Mouse (Mus musculus) thymus, adult 2 months (tissue): ENCODE data around the gene Nr2f6. TPM values are rescaled to one million over a fixed set of nuclear protein-coding genes. Genes with fewer than 3 reads are reported as not detected.

Experiments used
- DNase-seq: peaks from one replicate; pipeline ENCODE4 v3.0.0; 2021
- H3K27ac ChIP-seq: fragments of 200-500 bp; 2 replicates; pipeline ENCODE4 v1.5.1; 2012; ENCODE audit warnings: low read length, control low read depth; ENCODE audit not compliant: control insufficient read depth, insufficient read depth
- H3K27me3 ChIP-seq: fragments of 200-500 bp; 2 replicates; pipeline ENCODE4 v1.6.1; 2012; ENCODE audit warnings: mild to moderate bottlenecking, low read length, moderate library complexity, mixed read lengths; ENCODE audit not compliant: control insufficient read depth, insufficient read depth
- H3K36me3 ChIP-seq: fragments of 200-500 bp; 2 replicates; pipeline ENCODE4 v1.6.1; 2012; ENCODE audit warnings: mild to moderate bottlenecking, low read length, moderate library complexity; ENCODE audit not compliant: control insufficient read depth, insufficient read depth
- H3K4me1 ChIP-seq: fragments of 200-500 bp; replicated peaks from 2 replicates; pipeline ENCODE4 v1.6.1; 2012; ENCODE audit warnings: low read length; ENCODE audit not compliant: control insufficient read depth, insufficient read depth
- H3K4me3 ChIP-seq: fragments of 200-500 bp; 2 replicates; pipeline ENCODE4 v1.5.1; 2012; ENCODE audit warnings: mild to moderate bottlenecking, low read length, control low read depth, moderate library complexity; ENCODE audit not compliant: control insufficient read depth, insufficient read depth
- CTCF ChIP-seq: fragments of 200-500 bp; IDR thresholded peaks from 2 replicates; pipeline ENCODE4 v1.5.1; 2012; ENCODE audit warnings: mild to moderate bottlenecking, control low read depth, low read length, moderate library complexity, borderline replicate concordance; ENCODE audit not compliant: control insufficient read depth, poor library complexity, insufficient read depth; ENCODE audit errors: extremely low read depth
- POLR2A ChIP-seq: fragments of 200-500 bp; IDR thresholded peaks from 2 replicates; pipeline ENCODE4 v1.6.1; 2012; ENCODE audit warnings: mild to moderate bottlenecking, low read length, control low read depth, moderate library complexity; ENCODE audit not compliant: control insufficient read depth, poor library complexity, insufficient read depth; ENCODE audit errors: extremely low read depth
- WGBS: fragments of 180-500 bp; shearing (Covaris S2); methylation state at CpG from one replicate; pipeline ENCODE4 v1.1.7; 2018; 5-methylcytosine and 5-hydroxymethylcytosine counted together
- polyA plus RNA-seq: library from polyadenylated mRNA; depleted of rRNA; stranded (reverse); fragments of >200 nt; gene quantifications from 2 replicates; pipeline ENCODE4 v1.2.3, GENCODE M21; 2012

The Nr2f6 gene
- polyA plus RNA-seq, 1 experiment = 71.2 TPM

DNA sequence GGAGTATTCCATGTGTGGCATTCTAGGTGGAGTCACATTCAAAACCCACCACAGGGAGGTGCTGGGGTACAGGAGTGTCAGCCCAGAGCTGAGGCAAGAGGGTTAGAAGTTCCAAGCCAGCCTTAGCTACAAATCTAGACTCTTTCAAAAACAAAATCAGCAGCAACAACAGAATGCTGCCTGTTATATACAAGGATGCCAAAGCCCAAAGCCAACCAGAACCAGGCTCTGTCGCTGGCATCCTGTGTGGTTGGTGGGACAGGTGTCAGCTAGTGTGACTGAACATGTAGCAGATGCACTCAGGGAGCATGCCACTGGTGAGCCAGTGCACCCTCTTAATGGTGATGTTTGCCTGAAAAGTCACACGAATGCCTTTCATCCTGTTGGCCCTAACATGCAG, 19.1 kb upstream of the Nr2f6 start:
- DNase-seq = no peak
- Histone ChIP-seq H3K36me3 (peaks cover 8% of the 10 kb centered on the region; the same call in 1 of the 2 replicates), H3K27me3 (no peaks in the 10 kb centered on the region), H3K27ac (no peak overlapping the region), H3K4me3 (no peak overlapping the region), H3K4me1 (peaks cover 16% of the 10 kb centered on the region)
- WGBS = 95% methylated on average over 2 of the region's 2 CpGs
- no peak for TF ChIP-seq CTCF
- no peak for TF ChIP-seq POLR2A

DNA sequence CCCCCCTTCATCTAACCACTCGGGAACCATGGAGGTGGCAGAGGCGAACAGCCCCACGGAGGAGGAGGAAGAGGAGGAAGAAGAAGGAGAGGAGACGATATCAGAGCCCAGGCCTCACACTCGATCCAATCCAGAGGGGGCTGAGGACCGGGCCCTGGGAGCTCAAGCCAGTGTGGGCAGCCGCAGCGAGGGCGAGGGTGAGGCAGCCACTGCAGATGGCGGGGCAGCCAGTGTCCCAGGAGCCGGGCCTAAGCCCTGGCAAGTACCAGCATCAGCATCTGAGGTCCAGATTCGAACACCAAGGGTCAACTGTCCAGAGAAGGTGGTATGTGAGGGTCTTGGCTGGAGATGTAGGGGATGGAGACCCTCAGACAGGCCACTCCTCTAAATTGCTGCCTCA, 15.9 kb upstream of the Nr2f6 start:
- Histone ChIP-seq H3K27me3 (no peaks in the 10 kb centered on the region), H3K4me3 (0 out of 2 replicates have a peak overlapping the region, but pooled peaks have one; percentile 7), H3K4me1 (peaks cover 13% of the 10 kb centered on the region), H3K27ac (no peak overlapping the region), H3K36me3 (peaks cover 8% of the 10 kb centered on the region; the same call in 1 of the 2 replicates)
- TF ChIP-seq CTCF (no peak), POLR2A (no peak)
- DNase-seq = no peak
- 89% methylated on average over 12 of the region's 12 CpGs for WGBS

DNA sequence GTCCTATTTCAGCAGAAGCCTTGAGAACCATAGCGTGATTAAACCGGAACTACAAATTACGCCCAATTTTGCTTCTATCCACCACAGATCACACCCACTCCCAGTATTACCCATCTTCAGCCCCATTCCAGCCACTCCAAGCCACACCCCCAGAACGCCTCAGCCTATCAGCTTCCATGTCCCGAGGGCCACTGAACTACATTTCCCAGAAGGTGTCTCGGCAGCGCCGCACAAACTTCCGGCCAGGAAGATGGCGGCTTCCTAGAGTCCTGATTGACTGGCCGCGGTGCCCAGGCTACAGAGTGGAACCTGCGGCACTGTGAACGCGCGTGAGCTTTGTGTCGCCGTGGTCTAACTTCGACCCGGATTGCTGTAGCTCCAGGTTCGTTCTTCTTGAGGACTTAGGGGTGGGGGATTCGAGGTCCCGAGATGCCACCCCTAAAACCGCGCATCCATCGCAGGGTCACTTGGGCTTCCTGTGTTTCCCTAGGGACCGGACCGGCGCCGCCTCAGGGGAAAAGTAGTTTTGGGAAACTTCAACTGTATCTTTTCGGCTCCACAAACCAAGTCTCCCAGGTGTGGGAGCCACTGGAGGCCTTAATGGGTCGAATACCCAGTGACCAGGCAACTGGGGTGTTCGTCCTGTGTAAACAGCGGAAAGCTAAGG, 15.0 kb upstream of the Nr2f6 start, which contains the start of gene Babam1:
Gene Babam1 (plus strand): TSS at position 223 of the 667 bp plus-strand sequence.
- WGBS = under 1% methylated on average over 34 of the region's 34 CpGs
- H3K4me3 ChIP-seq = peak within 1 kb of the TSS; percentile 81
- TF ChIP-seq CTCF = 0 out of 2 replicates have a peak, but pooled peaks have one; percentile 42
- TF ChIP-seq POLR2A = peak; percentile 79

DNA sequence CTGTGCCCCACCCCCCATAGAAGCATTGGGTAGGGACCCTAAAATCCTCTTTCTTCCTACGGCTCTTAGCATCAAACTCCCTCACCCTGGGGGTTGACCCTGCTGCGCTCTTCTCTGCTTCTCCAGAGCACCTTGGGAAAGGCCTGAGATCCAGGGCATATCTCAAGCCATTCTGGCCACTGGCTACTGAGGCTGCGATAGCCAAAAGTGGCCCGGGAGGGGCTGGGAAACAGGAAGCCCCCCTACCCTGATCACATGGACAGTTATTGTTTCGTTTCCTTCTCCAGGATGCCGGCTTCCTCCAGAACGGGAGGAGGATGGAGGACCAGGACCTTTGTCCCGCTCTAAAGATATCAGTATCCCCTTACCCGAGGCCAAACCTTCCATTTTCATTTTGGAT, 13.9 kb upstream of the Nr2f6 start, which contains the start of gene Ushbp1:
Gene Ushbp1 (minus strand): TSS at position 174 of the 400 bp plus-strand sequence.
- DNase-seq = no peak
- Histone ChIP-seq H3K27ac (no peak within 1 kb of the TSS), H3K4me3 (0 out of 2 replicates have a peak within 1 kb of the TSS, but pooled peaks have one; percentile 1), H3K27me3 (no peaks in the 10 kb centered on the region), H3K4me1 (peaks cover 13% of the 10 kb centered on the region), H3K36me3 (peaks cover 8% of the 10 kb centered on the region; the same call in 1 of the 2 replicates)
- TF ChIP-seq CTCF (no peak), POLR2A (no peak)
- WGBS = 91% methylated on average over 9 of the region's 9 CpGs

More for the DNA sequence above, 15.0 kb upstream of the Nr2f6 start, which contains the start of gene Babam1:
- H3K27me3 ChIP-seq = no peaks in the 10 kb centered on the region
- peaks cover 8% of the 10 kb centered on the region; the same call in 1 of the 2 replicates for H3K36me3 ChIP-seq
- peaks cover 13% of the 10 kb centered on the region for H3K4me1 ChIP-seq
- DNase-seq = peak; percentile 89
- no peak within 1 kb of the TSS for H3K27ac ChIP-seq

DNA sequence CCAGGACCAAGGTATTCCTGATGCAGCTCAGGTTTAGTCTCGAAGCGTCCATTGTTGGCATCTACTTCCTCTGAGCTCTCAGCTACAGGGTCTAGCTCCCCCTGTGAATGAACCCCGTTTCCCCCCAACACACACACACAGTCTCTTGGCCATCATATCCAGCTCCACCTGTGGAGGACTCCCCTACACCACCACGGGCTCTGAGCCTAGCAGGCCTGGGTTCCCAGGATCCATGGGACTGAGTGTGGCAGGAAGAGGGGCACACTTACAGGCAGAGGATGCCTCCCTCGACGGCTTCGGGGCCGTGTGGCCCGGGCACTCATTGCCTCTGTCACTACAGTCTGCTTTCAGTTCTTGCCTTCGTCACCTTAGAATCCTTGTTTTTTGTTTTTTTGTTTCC, 13.3 kb upstream of the Nr2f6 start:
- no peak for DNase-seq
- Histone ChIP-seq H3K27ac (no peak overlapping the region), H3K36me3 (peaks cover 8% of the 10 kb centered on the region; the same call in 1 of the 2 replicates), H3K4me3 (no peak overlapping the region), H3K4me1 (peaks cover 13% of the 10 kb centered on the region), H3K27me3 (no peaks in the 10 kb centered on the region)
- TF ChIP-seq POLR2A (no peak), CTCF (no peak)
- WGBS = 84% methylated on average over 10 of the region's 10 CpGs

DNA sequence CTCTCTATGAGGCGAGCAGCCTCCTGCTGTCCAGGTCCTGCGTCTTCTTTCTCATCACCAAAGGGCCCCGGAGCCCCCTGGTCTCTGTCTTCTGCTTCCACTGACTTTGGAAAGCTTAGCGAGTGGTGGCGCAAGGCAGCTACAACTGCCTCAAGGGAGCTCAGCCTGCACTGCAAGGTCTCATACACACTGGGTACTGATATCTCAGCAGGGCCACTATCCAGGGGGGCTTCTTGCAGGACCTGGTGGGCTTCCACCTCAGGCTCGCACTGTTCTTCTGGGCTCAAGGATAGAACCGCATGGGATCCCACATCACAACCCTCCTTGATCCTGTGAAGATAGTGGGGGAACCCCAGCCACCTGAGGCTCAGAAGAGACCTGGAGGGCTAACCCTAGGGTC, 12.7 kb upstream of the Nr2f6 start:
- Histone ChIP-seq H3K36me3 (peaks cover 8% of the 10 kb centered on the region; the same call in 1 of the 2 replicates), H3K4me3 (no peak overlapping the region), H3K27me3 (no peaks in the 10 kb centered on the region), H3K27ac (no peak overlapping the region), H3K4me1 (peaks cover 13% of the 10 kb centered on the region)
- TF ChIP-seq CTCF = no peak
- TF ChIP-seq POLR2A = no peak
- no peak for DNase-seq
- WGBS = 93% methylated on average over 7 of the region's 7 CpGs
